Mouse (Mus musculus) bone marrow, adult 2 months (tissue): ENCODE measurements around the gene Aatk.

Experiments used
- CTCF ChIP-seq: fragments of 200-500 bp; IDR thresholded peaks from 2 replicates; pipeline ENCODE4 v1.5.1; 2011; ENCODE audit warnings: low read length, control low read depth; ENCODE audit not compliant: control insufficient read depth, insufficient read depth
- POLR2A ChIP-seq: fragments of 200-500 bp; IDR thresholded peaks from 2 replicates; pipeline ENCODE4 v1.6.1; 2011; ENCODE audit warnings: low read depth, mild to moderate bottlenecking, control low read depth, low read length, borderline replicate concordance; ENCODE audit not compliant: control insufficient read depth

GRCm38 (mm10) chr11:120041191-120042123 lies 5.5 kb downstream of the Aatk start:
- TF ChIP-seq CTCF, result no peak
- TF ChIP-seq POLR2A, result peak; percentile 70; the same call in 1 of the 2 replicates
